21 mouse cellular contexts compared by ENCODE assay signal in genomic region chr16:13520301-13520700, GRCm38 (mm10).
DNase-seq lines count a peak whose midpoint lies in the region; ATAC-seq and TF ChIP-seq lines count a peak whose summit lies in the region.
"Had no signal": no experiment of that assay in that cellular context is flagged by ENCODE, and none has a peak within 500 bp of the region (broad histone marks: within the 10 kb centered on the region; RNA-seq: fewer than 3 reads in every experiment).

No protein-coding gene starts in this region.

- ATAC-seq in frontal cortex, adult (ENCODE audit: low TSS enrichment), result peak; percentile 74
- ATAC-seq: forebrain, postnatal 0 days; hindbrain, postnatal 0 days; intestine, postnatal 0 days; midbrain, embryonic 15.5 days had no signal

- TF ChIP-seq CTCF in cortical plate, adult 2 months (IDR thresholded peaks at IDR 0.05; ENCODE audit: extremely low read depth, insufficient read depth, low read length), result no peak

- TF ChIP-seq POLR2A in cortical plate, adult 2 months (IDR thresholded peaks at IDR 0.05; ENCODE audit: extremely low read depth, insufficient read depth, low read length), result no peak

- DNase-seq in frontal cortex, postnatal 25 days (ENCODE audit: low spot score in 2 of 2), result no peak
- DNase-seq in heart, adult 8-10 months (ENCODE audit: low spot score), result peak; percentile 32
- no peak for DNase-seq in heart, postnatal 25 days (ENCODE audit: low spot score)
- peak; percentile 57 to 61 for DNase-seq in left cerebral cortex, postnatal 36 days (ENCODE audit: low spot score in 2 of 2)
- no peak for DNase-seq in neural tube, embryonic 10.5 days (ENCODE audit: extremely low spot score, low spot score)
- DNase-seq in thymus, postnatal 14 days, result no peak
- DNase-seq: adrenal gland, adult 2 months; cerebellum, postnatal 14 days; embryo, embryonic 11 days; forebrain, postnatal 0 days; kidney, postnatal 4 days; lung, adult 2 months; thymus, postnatal 36 days had no signal

- H3K27ac ChIP-seq in cortical plate, adult 2 months (ENCODE audit: insufficient read depth, low read length), result 0 out of 2 replicates have a peak overlapping the region, but pooled peaks have one; percentile 11
- H3K27ac ChIP-seq: hindbrain, postnatal 0 days; kidney, embryonic 15.5 days; limb, embryonic 10.5 days; midbrain, embryonic 15.5 days had no signal

- intact Hi-C loops in heart, postnatal 25 days (cut with DNase I), result no loop called here
- intact Hi-C loops in left cerebral cortex, postnatal 36 days (cut with DNase I), result no loop called here

- no peak overlapping the region for H3K4me3 ChIP-seq in cortical plate, adult 2 months (ENCODE audit: insufficient read depth, low read length)
- H3K4me3 ChIP-seq: kidney, embryonic 15.5 days; limb, embryonic 10.5 days; megakaryocyte, embryonic 14.5 days; midbrain, embryonic 15.5 days had no signal

- peaks cover 8% of the 10 kb centered on the region for H3K4me1 ChIP-seq in cortical plate, adult 2 months (ENCODE audit: control insufficient read depth, insufficient read depth, low read length)
- H3K4me1 ChIP-seq: kidney, embryonic 15.5 days; limb, embryonic 10.5 days; megakaryocyte, embryonic 14.5 days; midbrain, embryonic 15.5 days had no signal

Comparison
In these comparisons a context has a peak if more than half of its experiments do, and no peak if none do; other contexts are left out.
1. DNase-seq: peak in heart, adult 8-10 months (single experiment) and left cerebral cortex, postnatal 36 days (2 of 2); none in frontal cortex, postnatal 25 days (0 of 2), heart, postnatal 25 days (single experiment), neural tube, embryonic 10.5 days (single experiment) and thymus, postnatal 14 days (single experiment).